Mouse (Mus musculus) induced T-regulatory cell, adult 2 months (primary cell): ENCODE data around the gene Auts2.

Source experiments
- DNase-seq: peaks from one replicate; pipeline ENCODE4 v3.0.0-alpha.2; 2012; ENCODE audit warnings: low read depth

Auts2 gene

DNA sequence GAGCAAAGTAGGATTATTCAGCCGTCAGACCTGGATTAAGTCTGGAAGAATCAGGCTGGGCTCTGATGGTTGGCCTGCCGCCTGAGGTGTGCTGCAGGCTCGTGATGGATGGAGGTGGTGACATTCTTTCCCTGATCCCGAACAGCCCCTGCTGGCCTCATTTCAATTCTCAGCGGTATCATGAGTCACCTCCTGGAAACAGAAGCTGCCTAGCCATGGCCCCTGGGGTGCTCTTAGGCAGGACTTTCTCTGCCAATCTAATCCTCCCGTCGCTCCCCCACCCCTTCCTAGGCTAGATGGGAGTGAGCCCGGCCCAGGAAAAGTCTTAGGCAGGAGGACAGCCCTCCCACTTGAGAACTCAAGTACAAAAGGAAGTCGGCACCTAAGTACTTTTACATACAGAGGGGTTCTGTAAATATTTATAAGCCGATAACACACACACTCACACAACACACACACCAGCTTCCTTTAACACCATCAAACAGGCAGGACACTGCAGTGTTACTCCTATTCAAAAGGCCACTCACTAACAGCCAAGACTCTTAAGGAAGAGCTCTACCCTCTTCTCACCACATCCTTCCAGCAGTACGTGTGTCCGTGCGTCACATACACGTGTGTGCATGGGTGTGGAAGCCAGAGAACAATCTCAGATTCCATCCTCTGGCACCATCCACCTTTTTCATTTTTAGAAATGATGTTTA lies 1027.3 kb downstream of the Auts2 start:
- no peak for DNase-seq

DNA sequence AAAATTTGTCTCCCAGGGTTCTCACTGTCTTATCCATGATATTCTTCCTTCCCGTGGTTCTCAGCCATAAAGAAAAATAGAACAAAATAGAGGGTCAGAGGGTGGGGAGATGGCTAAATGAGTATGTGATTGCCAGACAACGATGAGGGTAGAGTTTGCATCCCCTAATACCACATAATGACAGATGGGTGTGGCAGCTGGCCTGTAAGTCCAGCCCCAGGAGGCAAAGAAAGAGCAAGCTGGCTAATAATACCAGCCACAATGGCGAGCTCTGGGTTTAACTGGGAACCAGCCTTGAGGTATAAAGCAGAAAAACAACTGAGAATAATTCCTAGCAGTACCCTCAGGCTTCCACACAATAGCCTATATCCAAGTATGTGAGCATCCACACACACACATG lies 1029.4 kb downstream of the Auts2 start:
- no peak for DNase-seq

DNA sequence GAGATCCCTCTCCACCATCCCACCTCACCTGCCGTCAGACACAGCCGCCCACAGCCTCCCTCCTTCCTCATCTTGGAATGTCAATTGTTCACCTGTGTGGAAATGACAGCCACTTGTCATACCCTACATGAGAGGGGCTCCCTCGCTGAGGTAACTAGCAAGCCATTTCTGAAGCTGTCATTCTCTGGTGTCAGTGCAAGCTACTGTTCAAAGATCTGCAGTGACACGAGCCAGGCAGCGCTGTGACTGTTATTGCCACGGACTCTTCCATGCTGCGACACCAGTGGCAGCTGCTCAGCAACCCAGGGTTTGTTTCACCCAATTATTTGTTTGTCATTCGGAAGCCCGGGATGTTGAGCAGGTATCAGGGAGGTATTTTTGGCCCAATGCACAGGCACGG lies 1030.5 kb downstream of the Auts2 start:
- no peak for DNase-seq

DNA sequence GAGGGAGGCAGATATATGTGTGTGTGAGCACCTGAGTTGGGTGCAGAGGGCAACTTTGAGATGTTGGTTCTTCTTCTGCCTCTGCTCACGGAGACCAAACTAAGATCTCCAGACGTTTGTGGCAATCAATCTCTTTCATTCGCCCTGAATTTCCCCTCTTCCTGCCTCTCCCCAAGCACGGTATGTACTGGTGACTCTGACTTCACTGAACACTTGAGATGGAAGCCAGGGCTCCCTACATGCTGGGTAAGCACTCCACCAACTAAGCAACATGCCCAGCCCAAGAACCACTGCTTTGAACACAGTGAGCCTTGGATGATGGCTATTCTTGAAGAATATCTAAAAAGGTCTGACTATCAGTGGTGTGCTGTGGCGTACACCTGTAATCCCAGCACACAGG lies 1032.5 kb downstream of the Auts2 start:
- DNase-seq = no peak

DNA sequence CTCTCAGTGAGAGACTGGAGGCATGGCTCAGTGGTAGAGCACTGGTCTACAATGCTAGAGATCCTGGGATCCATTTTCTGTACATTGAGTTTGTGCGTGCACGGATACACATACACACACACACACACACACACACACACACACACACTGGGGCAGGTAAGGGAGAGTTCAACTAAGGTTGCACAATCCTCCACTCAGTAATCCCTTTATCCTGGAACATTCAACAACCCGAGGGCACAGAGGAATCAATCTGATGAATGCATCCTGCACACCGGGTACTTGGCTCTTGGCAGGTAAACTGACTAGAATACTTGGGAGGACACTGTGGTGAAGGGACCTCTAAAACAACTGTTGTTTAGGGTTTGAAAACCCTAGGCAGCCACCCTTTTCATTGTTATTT lies 1033.8 kb downstream of the Auts2 start:
- no peak for DNase-seq

DNA sequence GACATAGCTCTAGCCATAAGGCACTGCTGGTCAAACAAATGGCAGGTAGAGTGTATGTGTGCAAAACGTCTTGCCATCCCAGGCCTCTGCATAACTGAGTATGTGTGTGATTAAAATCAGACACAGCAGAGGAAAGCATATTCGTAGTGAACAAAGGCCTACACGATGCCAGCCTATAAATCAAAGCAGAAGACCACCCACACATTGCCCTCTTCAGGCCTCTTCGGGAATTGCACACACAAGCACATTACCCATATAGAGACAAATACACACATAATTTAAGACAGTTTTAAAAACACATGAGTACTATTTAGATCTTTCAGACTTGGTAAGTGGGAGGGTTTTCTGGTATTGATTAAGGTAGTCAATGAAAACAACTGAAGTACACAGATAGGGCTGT lies 1044.3 kb downstream of the Auts2 start:
- no peak for DNase-seq

DNA sequence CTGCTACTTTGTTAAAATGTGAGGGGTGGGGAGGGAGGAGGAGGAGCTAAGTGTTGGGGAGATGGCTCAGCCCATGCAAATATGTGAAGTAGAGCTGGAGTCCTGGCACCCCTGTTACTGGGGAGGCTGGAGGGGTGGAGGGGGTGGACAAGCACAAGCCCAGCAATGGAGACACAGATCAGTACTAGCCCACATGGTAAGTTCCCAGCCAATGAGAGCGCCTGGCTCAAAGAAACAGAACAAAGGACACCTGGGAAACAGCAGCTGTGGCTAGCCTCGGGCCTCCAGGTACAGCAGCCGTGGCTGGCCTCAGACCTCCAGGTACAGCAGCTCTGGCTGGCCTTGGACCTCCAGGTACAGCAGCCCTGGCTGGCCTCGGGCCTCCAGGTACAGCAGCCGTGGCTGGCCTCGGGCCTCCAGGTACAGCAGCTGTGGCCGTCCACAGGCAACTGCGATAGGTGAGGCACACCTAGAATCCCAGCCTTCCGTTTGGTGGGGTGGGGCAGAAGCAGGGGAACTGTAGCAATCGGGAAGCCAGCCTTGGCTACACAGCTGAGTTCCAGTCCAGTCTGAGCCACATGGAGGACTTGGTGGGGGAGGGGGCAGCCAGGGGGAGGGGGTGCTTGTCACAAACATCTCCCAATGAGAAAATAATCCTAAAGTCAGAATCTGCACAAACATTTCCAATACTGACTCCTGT lies 1046.5 kb downstream of the Auts2 start:
- DNase-seq = no peak

DNA sequence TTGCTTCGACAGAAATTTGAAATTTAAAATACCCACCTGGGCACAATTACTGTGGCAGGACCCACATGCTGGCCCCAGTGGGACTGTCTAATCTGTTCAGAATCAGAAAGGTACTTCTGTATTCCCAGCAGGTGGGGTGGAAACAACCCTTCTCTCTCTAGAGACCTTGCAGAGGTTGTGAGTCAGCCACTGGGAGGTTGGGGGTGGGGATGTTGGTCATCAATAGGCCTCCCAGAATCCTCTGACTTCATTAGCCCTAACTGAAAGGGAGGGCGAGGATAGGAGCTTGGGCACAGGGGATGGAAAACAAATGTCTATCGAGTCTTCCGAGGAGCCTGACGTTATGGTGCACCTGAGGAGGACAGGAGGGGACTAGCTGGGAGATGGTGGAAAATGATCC lies 1048.6 kb downstream of the Auts2 start:
- DNase-seq = no peak

DNA sequence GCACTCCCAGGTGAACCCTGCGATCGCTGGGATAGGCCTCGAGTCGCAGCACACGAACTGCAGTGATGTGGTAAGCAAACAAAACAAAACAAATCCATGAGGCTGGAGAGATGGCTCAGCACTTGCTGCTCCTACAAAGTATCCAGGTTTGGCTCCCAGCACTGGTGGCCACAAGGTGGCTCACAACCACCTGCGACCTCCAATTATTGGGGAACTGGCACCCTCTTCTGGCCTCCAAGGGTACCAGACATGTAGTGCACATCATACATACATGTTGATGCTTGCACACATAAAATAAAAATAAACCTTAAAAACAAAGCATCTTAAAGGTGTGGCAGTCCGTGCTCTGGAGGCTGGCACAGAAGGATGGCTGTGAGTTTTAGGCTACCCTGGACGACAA lies 1050.6 kb downstream of the Auts2 start:
- DNase-seq = no peak

DNA sequence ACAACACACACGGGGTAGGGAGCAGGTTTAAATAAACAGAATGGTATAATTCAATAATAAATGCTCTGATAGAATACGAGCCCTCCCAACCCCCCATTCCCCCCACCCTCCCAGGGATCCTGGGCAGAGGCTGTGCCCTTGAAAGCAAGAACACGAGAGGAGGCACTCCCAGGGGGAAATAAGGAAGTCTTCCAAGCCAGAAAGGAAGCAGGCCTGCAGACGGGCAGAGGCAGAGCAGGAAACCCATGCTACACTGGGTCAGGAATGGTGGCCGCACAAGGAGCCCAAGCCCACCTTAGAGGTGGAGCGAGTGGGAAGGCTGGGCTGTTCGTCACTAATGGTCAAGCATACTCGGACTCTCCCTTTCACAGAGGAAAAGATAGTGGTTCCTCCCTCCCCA lies 1051.3 kb downstream of the Auts2 start:
- DNase-seq = no peak

DNA sequence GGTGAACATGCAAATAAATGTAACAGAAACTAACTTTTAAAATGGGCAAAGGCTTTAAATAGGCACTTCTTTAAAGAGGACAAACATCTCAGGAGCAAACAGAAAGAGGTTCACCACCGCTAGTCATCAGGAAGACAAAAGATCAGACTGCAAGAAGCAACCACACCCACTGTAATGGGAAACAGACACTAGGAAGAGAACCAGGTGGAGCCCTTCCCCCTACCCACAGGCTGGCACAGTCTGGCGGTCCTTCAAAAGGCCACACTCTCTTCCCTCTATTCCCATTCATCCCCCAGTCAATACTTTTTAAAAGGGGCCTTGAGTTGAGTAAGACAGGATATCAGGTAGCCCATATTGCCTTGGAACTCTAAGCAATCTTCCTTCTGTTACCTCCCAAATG lies 1052.3 kb downstream of the Auts2 start:
- no peak for DNase-seq

DNA sequence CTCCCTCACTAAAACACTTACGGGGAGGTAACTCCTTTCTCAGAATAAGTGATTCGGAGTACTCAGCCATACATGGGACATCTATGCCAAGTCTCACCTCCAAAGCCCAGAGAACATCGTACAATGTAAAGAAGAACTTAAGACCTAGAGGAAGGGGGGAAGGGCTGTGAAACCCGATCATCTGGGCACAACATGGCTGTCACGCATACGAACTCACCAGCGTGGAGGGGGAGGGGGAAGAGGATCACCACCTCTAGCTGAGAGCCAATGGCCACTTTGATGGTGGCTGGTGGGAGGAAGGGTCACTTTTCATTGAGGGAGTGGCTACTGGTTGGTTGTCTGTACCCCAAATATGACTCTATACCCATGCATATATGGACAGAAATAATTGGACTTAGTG lies 1053.3 kb downstream of the Auts2 start:
- DNase-seq = no peak

DNA sequence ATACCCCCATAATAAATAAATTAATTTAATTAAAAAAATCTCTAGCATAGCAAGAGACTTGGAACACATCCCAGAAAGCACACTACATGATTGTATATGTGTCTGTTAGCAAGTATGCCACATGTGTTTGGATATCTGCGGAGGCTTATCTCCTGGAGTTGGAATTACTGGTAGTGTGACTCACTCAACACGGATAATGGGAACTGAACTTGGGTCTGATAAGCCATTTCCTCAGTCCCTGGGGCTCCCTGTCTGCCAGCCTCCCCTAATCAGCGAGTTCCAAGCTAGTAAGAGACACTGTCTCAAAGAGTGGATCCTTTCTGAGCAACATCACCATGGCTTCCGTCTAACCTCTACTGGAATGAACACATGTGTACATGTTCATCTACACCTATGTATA lies 1056.6 kb downstream of the Auts2 start:
- DNase-seq = no peak

DNA sequence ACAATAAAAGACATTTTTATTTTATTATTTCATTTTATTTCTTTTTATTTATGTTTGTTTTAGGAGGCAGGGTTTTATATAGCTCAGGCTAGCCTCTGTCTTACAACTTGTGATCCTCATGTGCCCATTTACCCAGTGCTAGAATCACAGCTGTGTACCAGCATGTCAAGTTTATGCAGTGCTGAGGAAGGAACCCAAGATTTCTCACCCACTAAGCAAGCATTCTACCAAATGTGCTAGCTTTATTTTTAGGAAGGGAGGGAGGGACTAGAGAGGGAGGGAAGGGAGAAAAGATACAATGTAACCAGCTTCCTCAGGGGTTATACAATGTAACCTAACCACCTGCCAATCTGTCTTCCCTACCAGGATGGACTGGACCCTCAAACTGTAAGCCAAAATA lies 1067.9 kb downstream of the Auts2 start:
- no peak for DNase-seq

DNA sequence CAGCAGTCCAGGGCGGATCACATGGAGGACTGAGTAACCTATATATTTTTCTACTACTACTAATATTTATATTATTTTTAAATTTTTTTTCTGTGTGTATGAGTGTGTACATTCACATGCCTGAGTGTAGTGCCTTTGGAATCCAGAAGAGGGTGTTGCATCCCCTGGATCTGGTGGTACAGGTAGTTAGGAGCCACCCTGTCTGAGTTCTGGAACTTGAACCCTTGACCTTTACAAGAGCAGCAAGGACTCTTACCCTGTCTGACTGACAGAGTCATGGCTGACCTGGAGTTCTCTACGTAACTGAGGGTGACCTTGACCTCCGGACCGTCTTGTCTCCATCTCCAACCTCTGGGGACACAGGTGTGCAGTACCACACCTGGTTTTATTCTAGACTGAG lies 1074.5 kb downstream of the Auts2 start:
- DNase-seq = no peak

DNA sequence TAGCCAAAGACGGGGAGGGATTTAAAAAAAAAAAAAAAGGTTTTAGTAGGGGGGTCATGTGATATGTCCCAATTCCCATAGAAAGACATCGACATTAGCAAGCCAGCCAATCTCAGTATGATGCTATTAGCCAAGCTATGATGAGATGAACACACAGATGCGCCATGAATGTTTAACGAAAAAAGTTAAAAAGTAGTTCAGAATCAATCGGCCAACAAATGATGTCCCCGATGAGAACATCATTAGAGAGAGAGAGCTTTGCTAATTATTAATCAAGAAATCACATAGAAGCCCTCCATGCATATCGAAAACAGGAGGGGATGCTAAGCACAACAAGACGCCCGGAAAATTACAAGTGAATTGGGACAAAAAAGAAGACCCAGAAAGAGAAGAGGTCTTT lies 1077.0 kb downstream of the Auts2 start:
- no peak for DNase-seq

DNA sequence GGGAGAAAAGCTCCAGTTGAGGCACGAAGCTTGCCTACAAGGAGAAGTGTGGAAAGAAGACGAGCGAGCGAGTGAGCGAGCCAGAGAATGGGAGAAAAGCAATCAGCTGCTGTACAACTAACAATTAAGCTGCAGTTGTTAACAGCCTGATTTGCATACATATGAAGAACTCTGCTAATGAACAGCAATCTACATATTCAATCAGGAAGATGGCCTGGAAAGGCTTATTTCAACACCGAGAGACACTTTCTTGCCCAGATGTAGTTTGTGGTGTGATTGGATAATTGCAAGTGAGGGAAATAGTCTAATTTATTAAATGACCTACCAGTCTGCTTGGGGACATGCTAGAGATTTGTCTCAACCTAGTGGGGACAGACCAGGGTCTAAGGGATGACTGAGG lies 1079.7 kb downstream of the Auts2 start:
- DNase-seq = no peak

DNA sequence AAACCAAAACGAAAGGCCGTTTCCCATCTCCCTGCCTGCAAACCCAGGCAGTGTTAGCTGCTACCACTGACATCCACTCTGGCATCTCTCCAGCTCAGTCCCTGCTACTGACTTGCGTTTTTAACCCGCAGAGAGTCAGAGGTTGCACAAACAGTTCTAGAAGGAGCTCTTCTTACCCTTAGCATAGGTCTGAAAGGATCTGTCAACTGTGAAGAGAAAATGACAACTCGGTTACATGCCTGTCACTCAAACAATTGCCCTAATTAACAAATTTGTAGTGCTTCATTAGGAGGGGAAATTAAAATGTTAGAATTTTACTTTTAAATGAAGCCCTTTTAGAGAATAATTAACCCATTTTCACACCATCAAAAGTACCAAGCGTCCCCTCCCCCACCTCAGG lies 1083.2 kb downstream of the Auts2 start:
- no peak for DNase-seq

DNA sequence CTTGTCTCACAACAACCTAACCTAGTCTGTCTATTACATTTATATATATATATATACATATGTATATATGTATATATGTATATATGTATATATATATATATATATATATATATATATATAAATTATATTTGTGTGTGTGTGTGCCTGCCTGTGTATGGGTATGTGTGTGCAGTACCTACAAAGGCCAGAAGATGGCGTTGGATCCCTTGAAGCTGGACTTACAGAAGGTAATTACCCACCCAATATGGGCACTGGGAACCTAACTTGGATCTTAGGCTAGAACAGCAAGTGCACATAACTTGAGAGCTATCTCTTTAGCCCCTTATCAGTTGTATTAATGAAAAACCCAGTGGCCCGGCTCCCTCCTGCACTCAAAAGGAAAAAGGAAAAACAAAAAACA lies 1083.6 kb downstream of the Auts2 start:
- DNase-seq = no peak

DNA sequence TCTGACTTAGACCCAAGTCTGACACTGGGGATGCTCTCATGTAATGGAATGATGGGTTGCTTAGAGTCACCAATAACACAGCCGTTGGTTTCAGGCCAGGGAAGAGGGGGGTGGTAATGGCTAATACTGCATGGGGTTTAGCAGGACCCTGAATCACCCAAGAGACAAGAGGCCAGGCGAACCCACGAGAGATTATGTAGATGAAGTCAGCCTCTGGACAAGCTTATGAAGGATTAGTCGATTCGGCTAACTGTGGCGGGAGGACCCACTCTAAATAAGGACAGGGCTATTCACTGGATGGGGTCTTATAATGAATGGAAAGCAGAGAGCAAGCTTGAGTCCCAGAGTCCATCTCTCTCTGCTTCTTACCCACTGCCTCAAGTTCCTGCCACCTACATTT lies 1084.4 kb downstream of the Auts2 start:
- DNase-seq = no peak

DNA sequence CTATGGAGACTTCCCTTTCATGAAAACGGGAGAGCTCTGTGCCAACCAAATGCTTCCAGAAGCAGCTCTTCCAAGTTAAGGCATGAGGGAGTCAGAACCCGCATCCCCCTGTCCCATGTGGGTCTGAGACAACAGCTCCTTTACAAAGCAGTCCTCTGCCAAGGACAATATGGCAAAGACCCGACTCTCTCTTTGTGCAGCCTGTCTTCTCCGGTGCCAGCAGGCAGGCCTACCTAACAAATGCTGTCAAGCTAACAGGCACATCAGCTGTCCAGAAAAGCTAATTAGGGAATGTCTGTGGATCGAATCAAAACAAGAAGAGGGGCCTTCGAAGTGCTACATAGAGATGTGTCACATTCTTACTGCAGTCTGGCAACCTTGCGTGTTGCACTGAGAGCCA lies 1085.1 kb downstream of the Auts2 start:
- no peak for DNase-seq

DNA sequence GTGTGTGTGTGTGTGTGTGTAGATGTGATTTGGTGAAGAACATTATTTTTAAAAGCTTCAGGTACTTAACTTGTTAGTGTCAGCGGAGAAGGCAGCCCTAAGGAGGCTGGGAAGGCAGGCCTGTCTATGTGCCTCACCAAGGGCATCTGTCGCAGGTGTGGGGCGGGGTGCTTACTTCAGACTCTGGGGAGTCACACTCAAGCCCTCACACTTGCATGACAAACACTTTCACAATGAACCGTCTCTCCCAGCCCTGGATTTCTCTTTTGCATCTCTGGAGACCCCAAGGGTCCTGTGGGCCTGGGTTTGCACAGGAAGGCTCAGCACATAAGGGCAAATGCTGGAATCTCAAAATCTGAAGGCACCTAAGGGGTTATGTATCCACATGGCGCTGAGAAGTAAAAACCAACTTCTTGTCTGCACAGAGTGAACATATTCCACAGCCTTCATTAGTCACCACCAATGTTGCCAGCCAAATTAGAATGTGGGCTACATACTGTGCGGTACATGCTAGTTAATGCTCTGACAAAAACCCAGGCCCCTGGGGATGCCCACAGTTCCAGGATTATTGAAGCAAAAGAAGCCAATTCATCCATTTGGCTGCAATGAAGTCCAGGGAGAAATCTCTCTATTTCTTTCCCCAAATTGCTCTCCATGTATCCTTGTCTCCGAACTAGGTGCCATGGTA lies 1093.8 kb downstream of the Auts2 start:
- no peak for DNase-seq

DNA sequence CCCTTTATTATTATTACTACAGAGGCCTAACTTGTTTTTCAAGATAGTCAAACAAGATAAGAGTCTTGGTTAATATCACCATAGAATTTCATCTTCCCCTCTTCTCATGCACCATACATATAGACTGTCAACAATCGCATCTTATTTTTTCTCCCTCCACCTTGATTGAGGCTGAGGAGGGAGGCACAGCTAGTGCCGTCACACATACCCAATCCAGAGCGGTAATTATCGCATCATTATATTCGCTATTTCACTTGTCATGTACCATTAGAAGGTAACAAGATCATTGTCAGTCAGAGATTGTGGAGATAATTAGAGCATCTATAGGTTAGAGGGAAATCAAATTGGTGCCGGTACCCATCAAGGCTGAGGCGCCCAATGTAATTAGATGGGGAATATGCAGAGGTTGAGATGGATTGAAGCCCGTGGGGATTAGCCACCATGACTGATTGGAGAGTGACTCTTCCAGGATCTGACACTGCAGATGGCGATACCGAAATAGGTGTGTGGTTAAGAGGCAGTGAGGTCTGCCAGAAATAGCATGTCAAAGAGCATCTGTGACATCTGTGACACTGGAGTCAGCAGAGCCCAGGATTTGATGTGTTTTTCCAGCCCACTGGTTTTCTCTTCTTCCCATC lies 1107.8 kb downstream of the Auts2 start:
- DNase-seq = no peak
